Mouse (Mus musculus) layer of hippocampus, adult 9-10 months (tissue): ENCODE measurements around the gene Dpep3.

Experiments used
- DNase-seq: peaks from one replicate; pipeline ENCODE4 v3.0.0; 2022; ENCODE audit warnings: low spot score

The Dpep3 gene

DNA sequence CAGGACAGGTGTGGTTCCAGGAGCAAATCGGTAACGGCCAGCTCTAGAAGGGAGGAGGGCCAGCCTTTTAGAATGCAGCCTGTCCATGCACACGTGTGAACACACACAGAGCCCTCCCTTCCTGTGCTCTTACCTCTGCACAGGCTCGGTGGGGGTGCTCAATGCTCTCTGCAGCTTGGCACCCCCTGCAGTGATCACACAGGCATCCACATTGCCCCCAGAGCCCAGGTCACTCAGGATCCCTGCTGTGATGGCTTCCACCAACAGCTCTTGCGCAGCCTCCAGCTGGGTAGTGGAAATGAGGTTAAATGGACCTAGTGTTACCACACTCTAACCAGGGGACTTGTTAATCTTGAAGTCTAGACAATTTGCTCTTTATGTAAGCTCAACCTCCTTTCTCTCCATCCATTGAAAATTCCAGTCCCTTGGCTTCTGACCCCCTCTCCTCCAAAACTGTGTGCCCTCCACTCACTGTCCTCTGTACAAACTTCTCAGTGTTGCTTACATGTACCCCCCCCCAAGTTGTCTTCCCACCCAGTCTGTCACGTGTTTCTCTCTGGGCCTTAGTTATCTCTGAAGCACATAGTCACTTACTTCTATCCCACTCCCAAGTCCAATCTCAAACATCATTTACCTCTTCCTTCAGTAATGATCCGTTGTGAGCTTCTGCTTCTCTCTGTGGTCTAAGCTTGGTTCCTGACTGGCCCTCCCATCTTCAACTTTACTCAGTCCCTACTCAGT, 43.2 kb downstream of the Dpep3 start:
- DNase-seq, result no peak

DNA sequence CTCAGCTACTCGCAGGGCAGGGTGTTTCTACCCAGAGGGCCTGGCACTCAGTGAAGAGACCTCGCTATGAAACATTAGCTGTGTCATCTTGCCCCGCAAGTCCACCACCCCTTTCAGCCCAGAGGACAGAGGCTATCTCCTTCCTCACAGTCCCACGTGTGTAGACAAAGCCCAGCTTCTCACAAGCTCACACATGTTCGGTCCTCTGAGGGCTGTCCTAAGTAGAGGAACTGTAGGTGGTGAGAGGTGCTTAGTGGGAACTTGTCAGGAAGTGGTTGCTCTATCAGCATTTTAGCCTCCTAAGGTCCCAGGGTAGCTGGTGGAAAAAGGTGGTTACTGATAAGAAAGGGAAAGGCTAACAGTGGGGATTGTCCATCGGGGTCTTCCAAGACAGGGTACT, 44.1 kb downstream of the Dpep3 start:
- DNase-seq, result no peak

GRCm38 (mm10) chr8:105933762-105934161, 45.5 kb downstream of the Dpep3 start, which contains the start of gene Ctrl:
Ctrl (minus strand) TSS chr8:105933862.
- DNase-seq, result no peak

DNA sequence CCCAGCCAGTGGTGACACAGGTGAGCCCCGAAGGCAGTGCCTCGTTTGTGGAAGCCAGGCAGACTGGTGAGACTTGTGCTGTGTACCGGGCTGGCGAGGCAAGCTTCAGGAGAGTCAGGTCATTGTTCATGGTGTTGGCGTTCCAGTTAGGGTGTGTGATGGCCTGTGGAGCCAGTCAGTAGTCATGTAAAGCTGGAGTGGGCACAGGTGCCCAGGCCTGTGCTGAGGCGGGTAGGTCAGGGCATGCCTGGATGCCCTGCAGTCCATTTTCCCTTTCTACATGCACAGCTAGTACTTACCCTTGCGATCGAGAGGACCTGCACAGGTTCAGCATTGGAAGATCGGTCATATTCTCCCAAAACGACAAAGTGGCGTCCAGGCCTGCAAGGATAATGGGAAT, 46.7 kb downstream of the Dpep3 start:
- no peak for DNase-seq

DNA sequence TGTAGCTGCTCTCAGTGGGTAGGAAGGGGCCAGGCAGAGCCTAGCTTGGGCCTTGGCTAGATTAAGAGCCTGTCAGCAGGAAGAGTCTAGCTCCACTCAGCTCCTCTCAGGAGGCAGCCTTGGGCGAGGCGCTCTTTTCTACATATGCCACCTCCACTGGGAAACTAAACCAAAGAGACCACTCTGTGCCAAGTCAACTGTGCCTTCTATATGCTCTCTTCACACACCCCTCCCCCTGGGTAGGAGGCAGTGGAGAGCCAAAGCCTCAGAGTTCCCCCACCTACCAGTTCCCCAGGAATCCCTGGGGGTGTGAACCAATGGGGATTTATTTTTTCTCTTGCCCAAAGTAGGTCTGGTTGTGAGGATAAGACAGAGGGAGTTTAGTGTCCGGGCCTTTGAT, 48.0 kb downstream of the Dpep3 start:
- DNase-seq, result no peak

- peak; percentile 53 for DNase-seq
Observed at GRCm38 (mm10) chr8:105930602-105931001, 48.6 kb downstream of the Dpep3 start.

- DNase-seq, result no peak
Observed at GRCm38 (mm10) chr8:105925123-105925522, 54.1 kb downstream of the Dpep3 start.
